Mouse (Mus musculus): ENCODE results near the gene Rpl37a. TPM values are rescaled to one million over a fixed set of nuclear protein-coding genes. Genes with fewer than 3 reads are reported as not detected.

The Rpl37a gene
- 1,253 and 1,318 TPM in 2 replicates for polyA plus RNA-seq (2016; fragmentation: Nextera tagmentation; extraction: Ambion mirVana)

DNA sequence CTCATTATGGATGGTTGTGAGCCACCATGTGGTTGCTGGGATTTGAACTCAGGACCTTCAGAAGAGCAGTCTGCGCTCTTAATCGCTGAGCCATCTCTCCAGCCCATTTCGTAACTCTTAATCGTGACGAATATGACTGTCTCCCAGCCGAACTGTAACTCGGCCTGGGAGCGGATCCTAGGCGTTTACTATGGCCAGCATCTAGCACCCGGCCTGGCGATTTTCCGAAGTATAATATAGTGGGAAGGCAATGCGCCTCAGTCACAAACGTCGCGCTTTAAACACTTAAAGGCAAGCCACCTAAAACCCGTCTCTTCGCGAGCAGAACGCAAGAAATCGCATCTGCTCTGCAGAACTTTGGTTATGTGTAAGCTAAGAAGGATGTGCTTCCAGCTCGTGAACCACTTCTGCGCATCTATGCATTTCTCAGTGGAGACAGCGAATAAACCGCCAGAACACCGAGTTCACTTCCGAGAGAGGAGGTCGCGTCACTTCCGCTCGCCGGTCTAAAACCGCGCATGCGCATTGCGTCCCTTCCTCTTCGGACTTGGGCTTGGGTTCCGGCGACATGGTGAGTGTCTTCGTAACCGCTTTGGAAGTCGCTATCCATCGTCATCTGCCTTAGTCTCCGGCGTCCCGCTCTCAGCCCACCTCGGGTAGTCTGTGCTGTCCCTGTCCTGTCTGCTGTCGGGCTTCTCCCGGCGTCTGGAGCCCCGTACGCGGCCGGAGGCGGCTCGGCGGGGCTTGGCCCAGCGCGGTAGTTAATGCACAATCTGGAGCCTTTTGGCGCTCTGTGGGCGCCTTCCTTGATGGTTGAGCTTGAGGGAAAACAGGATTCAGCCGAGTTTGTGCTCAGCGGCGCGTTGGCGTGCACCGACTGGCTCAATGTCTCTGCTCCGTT, at the start of gene Rpl37a:
Gene Rpl37a (plus strand): TSS at position 538 of the 901 bp plus-strand sequence.
- 3% methylated on average over 68 of the region's 68 CpGs for WGBS
- peak; percentile 90 for ATAC-seq (ENCODE audit: low FRiP score, low read depth)
- H3K4me1 ChIP-seq = peaks cover 14% of the 10 kb centered on the region
- H3K9ac ChIP-seq = peak within 1 kb of the TSS; percentile 88
- peak within 1 kb of the TSS; percentile 83 for H3K4me3 ChIP-seq
- H3K36me3 ChIP-seq = peaks cover 32% of the 10 kb centered on the region
- no peaks in the 10 kb centered on the region for H3K9me3 ChIP-seq
- peak within 1 kb of the TSS; percentile 8; the same call in 1 of the 2 replicates for H3K27ac ChIP-seq
- no peaks in the 10 kb centered on the region for H3K27me3 ChIP-seq (replicated peaks)
- peak within 1 kb of the TSS; percentile 80 for H3K4me2 ChIP-seq (replicated peaks)

DNA sequence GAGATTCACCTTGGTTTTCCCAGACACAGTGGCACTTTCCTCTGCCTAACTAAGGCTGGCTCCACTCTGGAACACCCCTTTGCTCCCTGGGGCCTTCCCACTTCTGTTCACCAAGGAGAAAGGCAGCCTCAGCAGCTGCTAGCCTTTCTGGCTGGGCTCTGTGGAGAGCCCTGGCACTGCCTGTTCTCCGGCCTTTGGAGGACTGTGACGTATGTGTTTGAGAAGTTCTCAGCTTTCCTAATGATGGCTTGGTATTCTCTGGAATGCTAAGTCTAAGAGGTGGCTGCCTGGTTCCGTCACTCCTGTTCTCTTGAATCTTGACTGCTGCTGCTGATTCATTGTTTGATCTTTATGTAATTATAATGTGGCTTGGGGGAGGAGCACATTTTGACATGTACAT, 38.0 kb upstream of the Rpl37a start:
- Histone ChIP-seq H3K27ac (no peak overlapping the region), H3K27me3 (replicated peaks) (no peaks in the 10 kb centered on the region), H3K4me1 (no peaks in the 10 kb centered on the region), H3K4me2 (replicated peaks) (no peak overlapping the region), H3K36me3 (no peaks in the 10 kb centered on the region), H3K4me3 (no peak overlapping the region), H3K9ac (no peak overlapping the region), H3K9me3 (no peaks in the 10 kb centered on the region)
- WGBS = 64% methylated on average over 3 of the region's 3 CpGs
- ATAC-seq (ENCODE audit: low FRiP score, low read depth) = no peak

DNA sequence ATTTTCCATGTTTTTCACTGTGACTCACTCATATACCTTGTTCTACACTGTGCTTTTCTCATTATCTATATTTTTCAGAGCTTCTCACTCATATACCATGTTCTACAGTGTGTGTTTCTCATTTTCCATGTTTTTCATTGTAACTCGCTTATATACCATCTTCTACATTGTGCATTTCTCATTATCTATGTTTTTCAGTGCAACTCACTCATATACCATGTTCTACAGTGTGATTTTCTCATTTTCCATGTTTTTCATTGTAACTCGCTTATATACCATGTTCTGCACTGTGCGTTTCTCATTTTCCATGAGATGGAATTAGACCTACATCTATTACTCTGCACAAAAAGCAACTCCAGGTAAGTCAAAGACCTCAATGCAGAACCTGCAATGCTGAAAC, 14.8 kb upstream of the Rpl37a start:
- H3K27me3 ChIP-seq (replicated peaks) = no peaks in the 10 kb centered on the region
- WGBS = 52% methylated on average over 3 of the region's 3 CpGs

DNA sequence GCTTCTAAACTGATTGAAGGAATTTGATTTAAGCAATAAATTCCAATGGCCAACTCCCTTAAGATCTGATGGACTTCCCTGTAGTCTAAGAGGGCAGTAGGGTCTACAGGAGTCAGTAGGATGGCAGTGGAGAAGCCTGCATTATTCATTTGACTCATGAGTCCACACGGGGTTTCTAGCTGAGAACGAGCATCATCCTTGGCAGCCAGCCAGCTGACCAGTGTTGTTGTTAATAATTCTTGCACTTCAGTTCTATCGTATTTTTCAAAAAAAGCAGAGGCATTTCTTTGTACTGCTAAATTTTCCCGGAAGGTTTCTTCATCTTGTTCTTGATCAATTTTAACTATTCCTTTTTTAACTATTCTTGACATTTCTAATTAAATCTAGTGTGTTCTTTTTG, 12.4 kb upstream of the Rpl37a start:
- H3K9ac ChIP-seq = no peak overlapping the region
- H3K4me3 ChIP-seq = no peak overlapping the region
- no peaks in the 10 kb centered on the region for H3K4me1 ChIP-seq
- ATAC-seq (ENCODE audit: low FRiP score, low read depth) = no peak
- H3K27ac ChIP-seq = no peak overlapping the region
- H3K9me3 ChIP-seq = no peaks in the 10 kb centered on the region
- H3K4me2 ChIP-seq (replicated peaks) = no peak overlapping the region
- 67% methylated on average over 4 of the region's 4 CpGs for WGBS
- H3K27me3 ChIP-seq (replicated peaks) = no peaks in the 10 kb centered on the region
- no peaks in the 10 kb centered on the region for H3K36me3 ChIP-seq

More for the DNA sequence above, 14.8 kb upstream of the Rpl37a start:
- H3K9me3 ChIP-seq = no peaks in the 10 kb centered on the region
- no peaks in the 10 kb centered on the region for H3K36me3 ChIP-seq
- no peak for ATAC-seq (ENCODE audit: low FRiP score, low read depth)
- no peak overlapping the region for H3K4me3 ChIP-seq
- no peak overlapping the region for H3K4me2 ChIP-seq (replicated peaks)
- no peaks in the 10 kb centered on the region for H3K4me1 ChIP-seq
- H3K27ac ChIP-seq = no peak overlapping the region
- no peak overlapping the region for H3K9ac ChIP-seq

DNA sequence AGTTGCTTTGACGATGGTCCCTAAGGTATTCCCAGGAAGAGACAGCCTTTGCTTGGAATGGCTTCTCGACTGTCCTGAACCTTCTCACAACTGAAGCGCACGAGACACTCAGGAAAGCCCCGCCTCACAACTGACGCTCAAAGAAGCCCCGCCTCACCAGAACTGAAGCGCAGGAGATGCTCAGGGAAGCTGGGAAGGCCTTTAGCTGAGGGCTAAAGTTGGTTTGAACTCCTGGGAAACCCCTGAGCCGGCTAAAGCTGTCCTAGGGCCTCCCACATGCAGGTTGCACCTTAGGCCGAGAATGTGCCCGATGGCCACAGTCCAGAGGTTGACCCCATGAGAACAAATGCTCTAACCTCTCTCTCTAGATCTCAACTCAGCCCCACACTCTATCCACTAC, 10.6 kb upstream of the Rpl37a start, which contains the start of gene Ankar:
Gene Ankar (minus strand): TSS at position 101 of the 400 bp plus-strand sequence.
- 84% methylated on average over 11 of the region's 11 CpGs for WGBS
- Histone ChIP-seq H3K4me1 (no peaks in the 10 kb centered on the region), H3K9me3 (no peaks in the 10 kb centered on the region), H3K27ac (no peak within 1 kb of the TSS), H3K4me2 (replicated peaks) (no peak within 1 kb of the TSS), H3K4me3 (no peak within 1 kb of the TSS), H3K36me3 (no peaks in the 10 kb centered on the region), H3K9ac (no peak within 1 kb of the TSS), H3K27me3 (replicated peaks) (no peaks in the 10 kb centered on the region)
- ATAC-seq (ENCODE audit: low FRiP score, low read depth) = no peak

DNA sequence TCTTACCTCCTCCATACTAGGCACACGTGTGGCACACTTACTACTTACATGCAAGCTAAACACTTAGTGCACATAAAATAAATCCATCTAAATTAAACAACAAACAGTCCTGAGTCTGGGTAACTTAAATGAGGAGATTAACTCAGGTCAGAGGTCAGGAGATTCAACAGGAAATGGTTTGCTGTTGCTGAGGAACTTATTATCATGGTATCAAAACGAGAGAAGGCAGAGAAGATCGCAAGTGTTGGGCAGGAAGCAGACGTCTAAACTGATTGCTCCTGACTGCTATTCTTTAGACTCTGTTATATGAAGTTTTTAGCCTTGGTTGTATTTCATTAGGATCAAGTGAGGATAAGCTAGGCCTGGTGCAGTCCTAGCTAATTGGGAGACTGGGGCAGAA, 3.6 kb upstream of the Rpl37a start:
- Histone ChIP-seq H3K9me3 (no peaks in the 10 kb centered on the region), H3K9ac (no peak overlapping the region), H3K27me3 (replicated peaks) (no peaks in the 10 kb centered on the region), H3K36me3 (0 out of 2 replicates have a peak, but pooled peaks cover under 1% of the 10 kb centered on the region), H3K4me2 (replicated peaks) (no peak overlapping the region), H3K27ac (no peak overlapping the region), H3K4me1 (peaks cover 6% of the 10 kb centered on the region), H3K4me3 (no peak overlapping the region)
- ATAC-seq (ENCODE audit: low FRiP score, low read depth) = no peak
- 73% methylated on average over 4 of the region's 4 CpGs for WGBS

DNA sequence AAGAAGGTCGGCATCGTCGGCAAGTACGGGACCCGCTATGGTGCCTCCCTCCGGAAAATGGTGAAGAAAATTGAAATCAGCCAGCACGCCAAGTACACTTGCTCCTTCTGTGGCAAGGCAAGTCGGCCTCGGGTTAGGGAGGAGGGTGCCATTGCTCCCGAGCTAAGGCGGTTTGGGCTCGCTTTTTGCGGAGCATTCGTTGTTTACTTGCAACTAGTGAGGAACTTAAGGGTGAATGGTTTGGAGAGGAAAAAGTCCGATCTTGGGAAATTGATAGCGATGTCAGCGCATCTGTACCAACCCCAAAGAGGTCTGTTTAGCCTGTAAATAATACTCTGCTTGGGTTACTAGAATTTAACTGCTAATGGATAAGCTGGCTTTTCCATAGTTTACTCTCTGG, 594 bp downstream of the Rpl37a start:
- Histone ChIP-seq H3K27ac (no peak overlapping the region), H3K4me2 (replicated peaks) (peak overlapping the region; percentile 80), H3K9me3 (no peaks in the 10 kb centered on the region), H3K36me3 (peaks cover 33% of the 10 kb centered on the region), H3K4me3 (peak overlapping the region; percentile 83), H3K27me3 (replicated peaks) (no peaks in the 10 kb centered on the region), H3K4me1 (peaks cover 14% of the 10 kb centered on the region), H3K9ac (peak overlapping the region; percentile 88)
- WGBS = 1% methylated on average over 17 of the region's 17 CpGs
- ATAC-seq (ENCODE audit: low FRiP score, low read depth) = no peak

DNA sequence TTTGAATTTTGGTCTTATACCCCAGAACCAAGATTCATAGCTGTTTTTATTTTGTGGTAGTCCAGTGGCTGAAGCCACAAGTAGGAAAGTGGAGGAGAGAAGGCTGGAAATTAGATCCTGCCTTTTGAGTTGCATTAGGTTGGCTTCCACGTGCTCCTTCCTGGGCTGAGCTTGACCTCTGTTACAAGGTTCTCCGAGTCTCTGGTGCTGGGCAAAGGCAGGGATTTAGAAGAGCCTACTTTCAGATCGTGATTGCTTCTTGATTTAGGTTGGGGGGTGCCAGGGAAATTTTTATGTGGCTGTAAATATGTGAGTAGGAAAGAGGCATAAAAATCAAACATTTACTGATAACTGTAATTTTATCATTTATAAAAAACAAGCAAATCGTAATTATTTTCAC, 3.5 kb downstream of the Rpl37a start:
- ATAC-seq (ENCODE audit: low FRiP score, low read depth) = no peak
- no peak overlapping the region for H3K9ac ChIP-seq
- H3K4me1 ChIP-seq = peaks cover 14% of the 10 kb centered on the region
- H3K27ac ChIP-seq = no peak overlapping the region
- H3K27me3 ChIP-seq (replicated peaks) = no peaks in the 10 kb centered on the region
- H3K36me3 ChIP-seq = peaks cover 39% of the 10 kb centered on the region
- no peak overlapping the region for H3K4me3 ChIP-seq
- 81% methylated on average over 4 of the region's 4 CpGs for WGBS
- H3K4me2 ChIP-seq (replicated peaks) = no peak overlapping the region
- H3K9me3 ChIP-seq = no peaks in the 10 kb centered on the region

DNA sequence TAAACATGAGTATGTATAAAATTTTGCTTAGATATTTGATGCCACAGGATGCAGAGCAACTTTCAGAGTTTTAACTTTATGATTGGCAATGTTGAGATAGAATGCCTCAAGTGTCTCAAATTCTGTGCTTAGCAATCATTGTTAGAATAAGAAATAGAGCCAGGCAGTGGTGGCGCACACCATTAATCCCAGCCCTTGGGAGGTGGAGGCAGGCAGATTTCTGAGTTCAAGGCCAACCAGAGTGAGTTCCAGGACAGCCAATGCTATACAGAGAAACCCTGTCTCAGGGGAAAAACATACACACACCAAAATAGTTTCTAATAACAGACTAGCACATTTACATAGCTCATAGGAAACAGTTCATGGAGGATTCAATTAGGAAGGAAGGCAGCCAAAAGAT, 4.0 kb downstream of the Rpl37a start:
- Histone ChIP-seq H3K4me3 (no peak overlapping the region), H3K9ac (no peak overlapping the region), H3K36me3 (peaks cover 39% of the 10 kb centered on the region), H3K9me3 (no peaks in the 10 kb centered on the region), H3K4me2 (replicated peaks) (no peak overlapping the region), H3K27me3 (replicated peaks) (no peaks in the 10 kb centered on the region), H3K4me1 (peaks cover 14% of the 10 kb centered on the region), H3K27ac (no peak overlapping the region)
- WGBS = 89% methylated on average over 1 of the region's 1 CpGs
- no peak for ATAC-seq (ENCODE audit: low FRiP score, low read depth)

DNA sequence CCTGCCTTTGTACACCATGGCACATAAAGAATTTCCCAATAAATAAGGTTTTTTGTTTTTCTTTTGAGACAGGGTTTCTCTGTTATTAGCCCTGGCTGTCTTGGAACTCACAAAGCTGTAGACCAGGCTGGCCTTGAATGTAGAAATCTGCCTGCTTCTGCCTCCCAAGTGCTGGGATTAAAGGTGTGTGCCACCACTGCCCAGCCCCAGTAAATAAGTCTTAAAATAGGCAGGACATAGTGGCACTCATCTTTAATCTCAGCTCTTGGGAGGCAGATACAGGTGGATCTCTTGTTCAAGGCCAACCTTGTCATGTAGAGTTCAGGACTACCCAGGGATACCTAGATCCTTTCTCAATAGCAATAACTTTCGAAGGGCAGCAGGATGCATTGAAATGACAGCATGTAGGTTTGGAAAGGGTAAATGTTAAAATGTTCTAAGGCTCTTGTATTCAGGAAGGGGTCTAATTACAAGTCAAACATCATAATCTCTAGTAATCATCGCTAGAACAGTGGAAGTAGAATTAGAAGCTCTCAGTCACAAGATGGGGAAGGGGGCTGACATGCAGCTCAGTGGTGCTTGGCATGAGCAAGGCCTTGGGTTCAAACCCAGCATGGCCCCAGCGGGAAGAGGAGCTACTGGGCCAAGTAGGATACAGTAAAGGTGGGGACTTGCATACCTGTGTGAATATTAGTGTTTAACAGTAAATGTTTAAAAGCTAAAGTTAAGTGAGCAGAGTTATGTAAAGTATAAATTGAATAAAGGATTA, 4.7 kb downstream of the Rpl37a start:
- Histone ChIP-seq H3K4me1 (peaks cover 21% of the 10 kb centered on the region), H3K9ac (no peak overlapping the region), H3K4me3 (no peak overlapping the region), H3K27ac (no peak overlapping the region), H3K9me3 (no peaks in the 10 kb centered on the region), H3K4me2 (replicated peaks) (no peak overlapping the region), H3K27me3 (replicated peaks) (no peaks in the 10 kb centered on the region), H3K36me3 (peaks cover 39% of the 10 kb centered on the region)
- 82% methylated on average over 3 of the region's 3 CpGs for WGBS
- ATAC-seq (ENCODE audit: low FRiP score, low read depth) = no peak

DNA sequence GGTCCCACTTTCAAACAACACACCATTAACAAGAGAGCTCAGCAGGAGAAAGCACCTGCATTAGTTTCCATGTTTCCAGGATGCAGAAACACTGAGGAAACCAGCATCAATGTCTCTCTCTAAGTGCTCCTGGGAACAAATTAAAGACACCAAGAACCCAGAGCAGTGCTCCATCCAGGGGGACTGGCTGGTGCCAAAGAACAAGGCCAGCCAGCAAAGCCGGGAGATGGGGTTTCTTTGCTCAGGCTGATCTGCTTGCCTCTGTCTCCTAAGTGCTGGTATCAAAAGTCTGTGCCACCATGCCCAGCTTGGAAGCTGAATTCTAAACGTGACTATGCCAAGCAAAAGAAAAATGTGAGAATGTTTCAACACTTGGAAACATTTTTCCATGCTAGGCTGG, 5.3 kb downstream of the Rpl37a start:
- Histone ChIP-seq H3K9me3 (no peaks in the 10 kb centered on the region), H3K4me2 (replicated peaks) (no peak overlapping the region), H3K27me3 (replicated peaks) (no peaks in the 10 kb centered on the region), H3K4me1 (peaks cover 23% of the 10 kb centered on the region), H3K9ac (no peak overlapping the region), H3K4me3 (no peak overlapping the region), H3K36me3 (peaks cover 39% of the 10 kb centered on the region), H3K27ac (no peak overlapping the region)
- no peak for ATAC-seq (ENCODE audit: low FRiP score, low read depth)
- WGBS = 57% methylated on average over 2 of the region's 2 CpGs

DNA sequence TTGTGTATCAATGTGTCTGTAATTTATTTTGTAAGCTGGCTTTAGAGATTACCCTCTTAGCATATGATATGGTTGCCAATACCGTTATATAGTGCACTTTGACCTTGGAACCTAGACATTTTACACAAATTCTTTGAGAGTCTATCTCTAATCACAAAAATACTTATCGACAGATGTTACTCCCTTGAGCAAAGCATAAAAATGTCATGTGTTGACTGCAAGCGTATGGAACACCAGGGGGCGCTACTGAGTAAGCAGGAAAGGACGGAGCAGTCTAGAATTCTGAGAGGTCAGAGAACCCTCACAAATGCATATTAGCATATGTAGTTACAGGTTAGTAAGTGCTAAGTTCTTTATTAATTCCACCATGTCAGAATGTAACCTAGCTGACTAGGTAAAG, 5.8 kb downstream of the Rpl37a start:
- peaks cover 23% of the 10 kb centered on the region for H3K4me1 ChIP-seq
- ATAC-seq (ENCODE audit: low FRiP score, low read depth) = no peak
- no peak overlapping the region for H3K4me2 ChIP-seq (replicated peaks)
- 13% methylated on average over 5 of the region's 5 CpGs for WGBS
- no peaks in the 10 kb centered on the region for H3K9me3 ChIP-seq
- no peak overlapping the region for H3K4me3 ChIP-seq
- H3K27ac ChIP-seq = no peak overlapping the region
- H3K36me3 ChIP-seq = peaks cover 39% of the 10 kb centered on the region
- H3K9ac ChIP-seq = no peak overlapping the region
- H3K27me3 ChIP-seq (replicated peaks) = no peaks in the 10 kb centered on the region

Measured in neural tube, embryonic 12.5 days (tissue).